Mouse (Mus musculus) C2C12 (cell line): ENCODE results near the gene Srrm1. TPM values are rescaled to one million over a fixed set of nuclear protein-coding genes. Genes with fewer than 3 reads are reported as not detected.

Source experiments
- H3K27me3 ChIP-seq: one replicate; pipeline ENCODE4 v1.6.1; 2011; ENCODE audit not compliant: control insufficient read depth, insufficient read depth, insufficient read length
- H3K36me3 ChIP-seq: one replicate; pipeline ENCODE4 v1.6.1; 2011; ENCODE audit not compliant: control insufficient read depth, insufficient read depth
- H3K4me3 ChIP-seq: one replicate; pipeline ENCODE4 v1.5.1; 2011; ENCODE audit warnings: mild to moderate bottlenecking, control low read depth; ENCODE audit not compliant: poor library complexity, insufficient read depth, severe bottlenecking
- H3K79me2 ChIP-seq: one replicate; pipeline ENCODE4 v1.6.1; 2011; ENCODE audit not compliant: control insufficient read depth, insufficient read depth
- H3K79me3 ChIP-seq: one replicate; pipeline ENCODE4 v1.6.1; 2011; ENCODE audit warnings: low read depth, control low read depth
- H3ac ChIP-seq: one replicate; pipeline ENCODE3; 2011; ENCODE audit warnings: low read depth; ENCODE audit not compliant: control insufficient read depth, insufficient read length
- CEBPB ChIP-seq: IDR thresholded peaks from one replicate; pipeline ENCODE4 v1.6.1; 2011; ENCODE audit warnings: low read depth, mild to moderate bottlenecking, control low read depth, moderate library complexity
- CTCF ChIP-seq: IDR thresholded peaks from one replicate; pipeline ENCODE4 v1.5.1; 2011; ENCODE audit not compliant: control insufficient read depth, insufficient read depth, insufficient read length
- FOSL1 ChIP-seq: IDR thresholded peaks from one replicate; pipeline ENCODE4 v1.8.0; 2011; ENCODE audit warnings: mild to moderate bottlenecking, low read length; ENCODE audit not compliant: poor library complexity, insufficient read depth, severe bottlenecking
- MAX ChIP-seq: IDR thresholded peaks from one replicate; pipeline ENCODE4 v1.6.1; 2011; ENCODE audit warnings: mild to moderate bottlenecking, control low read depth
- MYOD1 ChIP-seq: IDR thresholded peaks from one replicate; pipeline ENCODE4 v1.6.1; 2011; ENCODE audit warnings: low read depth; ENCODE audit not compliant: control insufficient read depth, insufficient read length
- MYOG ChIP-seq: IDR thresholded peaks from one replicate; pipeline ENCODE4 v1.6.1; 2011; ENCODE audit not compliant: control insufficient read depth, insufficient read length; ENCODE audit errors: extremely low read depth
- USF1 ChIP-seq: IDR thresholded peaks from one replicate; pipeline ENCODE4 v1.6.1; 2011; ENCODE audit warnings: low read depth, mild to moderate bottlenecking, control low read depth, moderate library complexity
- polyA plus RNA-seq: library from polyadenylated mRNA; unstranded; fragments of >200 nt; fragmentation: generic; extraction: Trizol; gene quantifications from one replicate; pipeline ENCODE4 v1.2.1, GENCODE M21; 2012; ENCODE audit warnings: missing spikeins

The Srrm1 gene
- polyA plus RNA-seq, 1 experiment, result 62.6 TPM

DNA sequence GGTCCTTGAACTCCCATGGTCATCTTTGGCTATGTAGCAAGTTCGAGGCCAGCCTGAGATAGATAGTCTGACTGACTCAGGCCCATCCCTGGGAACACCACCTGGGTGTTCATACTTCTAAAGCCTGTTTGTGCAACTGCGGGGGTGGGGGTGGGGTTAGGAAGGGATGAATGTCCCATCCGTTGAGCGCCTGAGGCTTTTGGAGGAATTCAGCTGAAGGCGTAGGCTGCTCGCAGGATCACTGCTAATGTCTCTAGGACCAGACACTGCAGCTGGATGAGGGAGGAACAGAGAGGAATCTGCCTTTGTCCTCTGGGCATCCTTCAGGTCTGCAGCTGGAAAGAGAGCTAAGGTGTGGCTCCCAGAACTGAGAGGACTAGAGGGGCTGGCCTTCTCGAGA lies 41.5 kb upstream of the Srrm1 start:
- no peaks in the 10 kb centered on the region for H3K79me3 ChIP-seq
- TF ChIP-seq CEBPB (no peak), MYOD1 (no peak), CTCF (no peak), FOSL1 (no peak), USF1 (no peak), MAX (no peak), MYOG (no peak)
- H3ac ChIP-seq, result no peak overlapping the region

GRCm38 (mm10) chr4:135393381-135393780 lies 40.3 kb upstream of the Srrm1 start:
- Histone ChIP-seq H3K36me3 (no peaks in the 10 kb centered on the region), H3ac (no peak overlapping the region), H3K27me3 (peaks cover 20% of the 10 kb centered on the region), H3K4me3 (no peak overlapping the region), H3K79me3 (no peaks in the 10 kb centered on the region), H3K79me2 (no peaks in the 10 kb centered on the region)
- TF ChIP-seq MYOG, result no peak
- TF ChIP-seq CTCF, result no peak
- TF ChIP-seq CEBPB, result no peak
- TF ChIP-seq MYOD1, result no peak
- TF ChIP-seq MAX, result no peak
- TF ChIP-seq FOSL1, result no peak
- no peak for TF ChIP-seq USF1

More for the DNA sequence above, 41.5 kb upstream of the Srrm1 start:
- Histone ChIP-seq H3K79me2 (no peaks in the 10 kb centered on the region), H3K36me3 (no peaks in the 10 kb centered on the region), H3K4me3 (no peak overlapping the region), H3K27me3 (peaks cover 29% of the 10 kb centered on the region)

DNA sequence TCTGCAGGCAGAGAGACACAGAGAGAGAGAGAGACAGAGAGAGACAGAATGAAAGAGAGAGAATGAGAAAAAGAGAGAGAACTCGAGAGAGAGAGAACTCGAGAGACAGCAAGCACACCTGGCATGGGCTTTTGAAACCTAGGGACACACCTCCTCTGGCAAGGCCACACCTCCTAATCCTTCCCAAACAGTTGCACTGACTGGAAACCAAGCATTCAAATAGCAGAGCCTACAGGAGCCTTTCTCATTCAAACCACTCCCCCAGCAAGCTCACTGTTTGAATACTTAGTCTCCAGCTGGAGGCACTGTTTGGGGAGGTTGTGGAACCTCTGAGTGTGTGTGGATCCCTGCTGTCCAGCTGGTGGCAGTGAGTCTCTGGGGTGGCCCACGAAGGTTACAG lies 39.7 kb upstream of the Srrm1 start:
- no peak for TF ChIP-seq FOSL1
- no peak overlapping the region for H3K4me3 ChIP-seq
- H3K27me3 ChIP-seq, result peaks cover 14% of the 10 kb centered on the region
- H3K36me3 ChIP-seq, result no peaks in the 10 kb centered on the region
- no peaks in the 10 kb centered on the region for H3K79me3 ChIP-seq
- no peak overlapping the region for H3ac ChIP-seq
- H3K79me2 ChIP-seq, result no peaks in the 10 kb centered on the region

DNA sequence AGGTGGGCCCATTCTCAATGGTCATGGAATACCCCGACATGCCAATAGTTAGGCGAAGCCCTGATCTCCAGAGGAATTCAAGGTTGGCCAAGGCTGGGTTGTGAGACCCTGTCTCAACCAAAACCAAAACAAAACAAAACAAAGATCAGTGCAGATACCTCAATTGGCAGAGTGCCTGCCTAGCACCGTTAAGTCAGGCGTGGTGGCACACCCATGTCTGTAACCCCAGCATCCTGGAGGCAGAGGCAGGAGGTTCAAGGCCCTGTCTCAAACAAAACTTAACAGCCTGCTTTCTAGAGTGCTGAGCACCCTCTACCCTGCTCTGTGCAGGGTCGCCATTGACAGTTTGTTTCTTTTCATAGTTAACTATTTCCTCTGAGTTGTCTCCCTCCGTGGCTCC lies 37.9 kb upstream of the Srrm1 start:
- Histone ChIP-seq H3K36me3 (no peaks in the 10 kb centered on the region), H3ac (no peak overlapping the region), H3K79me3 (no peaks in the 10 kb centered on the region), H3K4me3 (no peak overlapping the region), H3K27me3 (no peaks in the 10 kb centered on the region), H3K79me2 (no peaks in the 10 kb centered on the region)
- TF ChIP-seq MYOG (no peak), CTCF (no peak), MYOD1 (no peak), CEBPB (no peak), FOSL1 (no peak), USF1 (no peak), MAX (no peak)

- Histone ChIP-seq H3K79me2 (no peaks in the 10 kb centered on the region), H3K4me3 (no peak overlapping the region), H3ac (no peak overlapping the region), H3K36me3 (no peaks in the 10 kb centered on the region), H3K27me3 (peaks cover 5% of the 10 kb centered on the region), H3K79me3 (no peaks in the 10 kb centered on the region)
- TF ChIP-seq CEBPB, result no peak
Measured at GRCm38 (mm10) chr4:135385614-135386013, 32.5 kb upstream of the Srrm1 start.

DNA sequence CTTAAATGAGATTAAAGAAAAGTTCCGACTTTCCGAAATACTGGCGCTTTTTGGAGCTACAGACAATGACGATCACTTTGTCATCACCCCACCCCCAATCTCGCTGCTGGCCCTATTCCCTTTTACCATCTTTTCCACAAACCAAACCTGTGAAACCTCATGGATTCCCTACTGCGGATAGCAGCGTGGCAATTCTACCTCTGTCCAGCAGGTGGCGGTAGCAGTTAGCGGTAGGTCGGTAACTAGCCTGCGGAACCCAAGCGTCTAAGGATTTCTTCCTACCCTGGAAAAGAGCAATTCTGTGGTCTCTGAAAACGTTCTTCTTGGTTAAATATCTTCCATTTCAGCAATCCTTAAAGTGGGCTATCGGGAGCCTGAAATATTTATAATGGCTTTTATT lies 29.2 kb upstream of the Srrm1 start:
- H3K79me3 ChIP-seq, result no peaks in the 10 kb centered on the region
- H3ac ChIP-seq, result no peak overlapping the region
- TF ChIP-seq MYOD1 (no peak), CTCF (peak; percentile 12), MAX (no peak), FOSL1 (no peak)
- H3K36me3 ChIP-seq, result no peaks in the 10 kb centered on the region
- peaks cover 26% of the 10 kb centered on the region for H3K27me3 ChIP-seq
- no peaks in the 10 kb centered on the region for H3K79me2 ChIP-seq
- H3K4me3 ChIP-seq, result no peak overlapping the region
